Mouse (Mus musculus): ENCODE measurements around the gene Rtn4rl1.

Gene Rtn4rl1

GRCm38 (mm10) chr11:75184986-75185385, 8.6 kb upstream of the Rtn4rl1 start:
- DNase-seq (ENCODE audit: low spot score in 2 of 2): no peak

GRCm38 (mm10) chr11:75189713-75190370, 3.7 kb upstream of the Rtn4rl1 start:
- DNase-seq (ENCODE audit: low spot score in 2 of 2): no peak

GRCm38 (mm10) chr11:75190371-75190724, 3.2 kb upstream of the Rtn4rl1 start:
- DNase-seq (ENCODE audit: low spot score in 2 of 2): peak; percentile 74 to 79

- DNase-seq (ENCODE audit: low spot score in 2 of 2): no peak
Observed at GRCm38 (mm10) chr11:75190905-75191441, 2.6 kb upstream of the Rtn4rl1 start, which contains the start of gene Dph1. Gene Dph1, minus strand, starts transcription at chr11:75191241.

GRCm38 (mm10) chr11:75191841-75192240, 1.7 kb upstream of the Rtn4rl1 start:
- no peak for DNase-seq (ENCODE audit: low spot score in 2 of 2)

- peak in 1 of 2 experiments; percentile 59 for DNase-seq (ENCODE audit: low spot score in 2 of 2)
Observed at GRCm38 (mm10) chr11:75192336-75193214, 1.0 kb upstream of the Rtn4rl1 start.

GRCm38 (mm10) chr11:75194121-75194849, 702 bp downstream of the Rtn4rl1 start:
- DNase-seq (ENCODE audit: low spot score in 2 of 2): no peak

- DNase-seq (ENCODE audit: low spot score in 2 of 2): no peak
Observed at GRCm38 (mm10) chr11:75194850-75195461, 1.4 kb downstream of the Rtn4rl1 start.

GRCm38 (mm10) chr11:75196131-75196530, 2.5 kb downstream of the Rtn4rl1 start:
- no peak for DNase-seq (ENCODE audit: low spot score in 2 of 2)

GRCm38 (mm10) chr11:75197956-75198355, 4.4 kb downstream of the Rtn4rl1 start:
- no peak for DNase-seq (ENCODE audit: low spot score in 2 of 2)

- no peak for DNase-seq (ENCODE audit: low spot score in 2 of 2)
Observed at GRCm38 (mm10) chr11:75198792-75199191, 5.2 kb downstream of the Rtn4rl1 start.

GRCm38 (mm10) chr11:75199951-75200350, 6.4 kb downstream of the Rtn4rl1 start:
- DNase-seq (ENCODE audit: low spot score in 2 of 2): no peak

- DNase-seq (ENCODE audit: low spot score in 2 of 2): peak; percentile 78 to 82
Observed at GRCm38 (mm10) chr11:75200935-75201334, 7.4 kb downstream of the Rtn4rl1 start.

- DNase-seq (ENCODE audit: low spot score in 2 of 2): no peak
Observed at GRCm38 (mm10) chr11:75201721-75202120, 8.1 kb downstream of the Rtn4rl1 start.

GRCm38 (mm10) chr11:75203926-75204325, 10.3 kb downstream of the Rtn4rl1 start:
- DNase-seq (ENCODE audit: low spot score in 2 of 2): no peak

- no peak for DNase-seq (ENCODE audit: low spot score in 2 of 2)
Observed at GRCm38 (mm10) chr11:75204472-75204871, 10.9 kb downstream of the Rtn4rl1 start.

- no peak for DNase-seq (ENCODE audit: low spot score in 2 of 2)
Observed at GRCm38 (mm10) chr11:75206347-75206746, 12.8 kb downstream of the Rtn4rl1 start.

- no peak for DNase-seq (ENCODE audit: low spot score in 2 of 2)
Observed at GRCm38 (mm10) chr11:75209363-75209762, 15.8 kb downstream of the Rtn4rl1 start.

GRCm38 (mm10) chr11:75210093-75210492, 16.5 kb downstream of the Rtn4rl1 start:
- DNase-seq (ENCODE audit: low spot score in 2 of 2): no peak

GRCm38 (mm10) chr11:75210755-75211154, 17.2 kb downstream of the Rtn4rl1 start:
- no peak for DNase-seq (ENCODE audit: low spot score in 2 of 2)

GRCm38 (mm10) chr11:75212031-75212667, 18.6 kb downstream of the Rtn4rl1 start:
- no peak for DNase-seq (ENCODE audit: low spot score in 2 of 2)

Data from frontal cortex, postnatal 36 days (tissue).